Mouse (Mus musculus) erythroblast, embryonic 14.5 days (primary cell): ENCODE data around the gene Saa4.

Experiments used
- GATA1 ChIP-seq: IDR thresholded peaks from 2 replicates; pipeline ENCODE4 v1.6.1; 2012; ENCODE audit warnings: low read length, inconsistent platforms, mixed read lengths
- TAL1 ChIP-seq: IDR thresholded peaks from 3 replicates; pipeline ENCODE4 v1.6.1; 2012; ENCODE audit warnings: low read length, inconsistent platforms, mixed read lengths

- TF ChIP-seq GATA1: no peak
- no peak for TF ChIP-seq TAL1
These were observed 8.6 kb downstream of the Saa4 start for GRCm38 (mm10) chr7:46723849-46724248.
